Mouse (Mus musculus) small intestine, adult 2 months (tissue): ENCODE results near the gene Nxph3.

ENCODE experiments used
- CTCF ChIP-seq: fragments of 200-500 bp; IDR thresholded peaks from 2 replicates; pipeline ENCODE4 v1.5.1; 2012; ENCODE audit warnings: low read depth, mild to moderate bottlenecking, control low read depth, inconsistent platforms, low read length, moderate library complexity, mixed read lengths; ENCODE audit not compliant: insufficient replicate concordance, insufficient read length; ENCODE audit errors: extremely low read depth
- POLR2A ChIP-seq: fragments of 200-500 bp; IDR thresholded peaks from 2 replicates; pipeline ENCODE4 v1.6.1; 2012; ENCODE audit warnings: low read depth, mild to moderate bottlenecking, control low read depth, inconsistent platforms, low read length, moderate library complexity

GRCm38 (mm10) chr11:95555279-95555678, 40.9 kb upstream of the Nxph3 start:
- TF ChIP-seq CTCF (no peak), POLR2A (no peak)
